ENCODE assay signal across 14 mouse cellular contexts in genomic region chr6:115832152-115832850, GRCm38 (mm10).
"Had no signal": no experiment of that assay in that cellular context is flagged by ENCODE, and none has a peak within 500 bp of the region (broad histone marks: within the 10 kb centered on the region; RNA-seq: fewer than 3 reads in every experiment).

No protein-coding gene starts in this region.

- DNase-seq: kidney, adult 9 months; kidney, postnatal 14 days; kidney, postnatal 4 days; lung, embryonic 14.5 days; midbrain, embryonic 14.5 days; thymus, adult 18-20 months; thymus, postnatal 36 days had no signal

- H3K4me1 ChIP-seq: limb, embryonic 10.5 days; limb, embryonic 13.5 days had no signal

- H3K9me3 ChIP-seq: limb, embryonic 10.5 days; limb, embryonic 13.5 days; megakaryocyte, embryonic 14.5 days had no signal

- H3K27me3 ChIP-seq: limb, embryonic 13.5 days; megakaryocyte, embryonic 14.5 days had no signal

- H3K27ac ChIP-seq: limb, embryonic 10.5 days; limb, embryonic 13.5 days; macrophage had no signal

- H3K36me3 ChIP-seq: limb, embryonic 13.5 days had no signal

- H3K4me3 ChIP-seq: limb, embryonic 10.5 days; limb, embryonic 13.5 days; megakaryocyte, embryonic 14.5 days had no signal

- H3K4me2 ChIP-seq: limb, embryonic 13.5 days; lung, embryonic 14.5 days; midbrain, embryonic 11.5 days had no signal

- ATAC-seq: intestine, postnatal 0 days; lung, postnatal 0 days had no signal

- H3K9ac ChIP-seq: limb, embryonic 13.5 days; lung, embryonic 14.5 days had no signal
